Mouse (Mus musculus): ENCODE measurements around the gene Pnpo. TPM values are rescaled to one million over a fixed set of nuclear protein-coding genes. Genes with fewer than 3 reads are reported as not detected.
A peak's percentile ranks its signal among the peaks of the same experiment; 100 is the strongest.

The Pnpo gene
- polyA plus RNA-seq, 1 experiment: 7.5 TPM

DNA sequence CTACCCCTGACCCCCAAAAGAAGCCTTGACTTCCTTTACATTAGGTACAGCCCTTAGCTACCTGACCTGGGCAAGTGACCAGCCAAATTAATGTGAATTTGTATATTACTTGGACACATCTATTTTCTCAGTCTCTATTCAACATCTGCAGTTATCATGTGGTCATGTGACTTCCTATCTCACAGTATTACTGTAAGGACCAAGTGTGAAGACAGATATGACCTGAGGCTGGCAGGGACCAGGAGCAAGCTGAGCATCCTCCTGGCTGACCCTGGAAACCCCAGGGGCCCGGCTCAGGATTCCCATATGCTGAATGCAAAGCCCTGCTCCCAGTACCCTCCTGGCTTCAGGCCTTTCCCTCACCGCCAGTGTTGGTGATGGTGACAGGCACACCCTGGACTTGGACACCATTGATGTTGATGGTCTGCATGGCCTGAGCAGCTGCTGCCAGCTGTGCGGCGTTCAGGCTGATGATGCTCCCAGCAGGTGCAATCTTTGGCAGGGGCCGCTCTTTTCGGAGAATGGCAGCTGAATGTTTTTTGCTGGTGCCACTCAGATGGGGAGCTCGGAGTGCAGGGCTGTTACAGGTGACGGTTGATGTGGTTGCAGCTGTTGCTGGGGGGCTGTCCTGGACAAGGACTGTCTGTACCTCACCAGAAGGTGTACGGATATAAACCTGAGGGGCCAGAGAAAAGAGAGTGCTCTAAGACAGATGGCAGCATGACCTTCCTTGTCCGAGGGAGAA lies 13.4 kb upstream of the Pnpo start:
- no peak for TF ChIP-seq MYOG (IDR thresholded peaks at IDR 0.05; ENCODE audit: control insufficient read depth in 1 of 3, insufficient read depth in 1 of 3, insufficient read length in 2 of 3, low read depth in 2 of 3)
- TF ChIP-seq CEBPB (IDR thresholded peaks at IDR 0.05; ENCODE audit: insufficient read depth, poor library complexity, severe bottlenecking): no peak
- no peak for TF ChIP-seq TCF3 (IDR thresholded peaks at IDR 0.05; ENCODE audit: insufficient read length, low read depth)
- TF ChIP-seq SRF (IDR thresholded peaks at IDR 0.05; ENCODE audit: control insufficient read depth, insufficient read length, low read depth): no peak
- TF ChIP-seq REST (IDR thresholded peaks at IDR 0.05; ENCODE audit: insufficient read depth, insufficient read length): no peak
- TF ChIP-seq MYOD1 (IDR thresholded peaks at IDR 0.05; ENCODE audit: control insufficient read depth in 1 of 3, insufficient read length in 2 of 3, low read depth in 2 of 3): peak in 1 of 3 experiments; percentile 11
- TF ChIP-seq USF1 (IDR thresholded peaks at IDR 0.05; ENCODE audit: low read depth): no peak
- TF ChIP-seq MAX (IDR thresholded peaks at IDR 0.05; ENCODE audit: low read depth): no peak
- peaks cover 29% of the 10 kb centered on the region for H3K36me3 ChIP-seq (ENCODE audit: control insufficient read depth, insufficient read depth)
- no peak overlapping the region for H3K4me2 ChIP-seq (ENCODE audit: low read depth)
- H3K4me3 ChIP-seq: no peak overlapping the region
- H3ac ChIP-seq (ENCODE audit: control insufficient read depth, insufficient read length): no peak overlapping the region
- no peaks in the 10 kb centered on the region for H3K27me3 ChIP-seq (ENCODE audit: control insufficient read depth, insufficient read depth, insufficient read length)
- H3K79me2 ChIP-seq (ENCODE audit: control insufficient read depth, insufficient read depth): no peaks in the 10 kb centered on the region

GRCm38 (mm10) chr11:96956009-96956724 lies 12.4 kb upstream of the Pnpo start:
- TF ChIP-seq POLR2AphosphoS2 (IDR thresholded peaks at IDR 0.05; ENCODE audit: insufficient read length, low read depth): no peak
- no peak for TF ChIP-seq TCF12 (IDR thresholded peaks at IDR 0.05; ENCODE audit: insufficient read depth, poor library complexity, severe bottlenecking)
- no peak for TF ChIP-seq MYOG (IDR thresholded peaks at IDR 0.05; ENCODE audit: control insufficient read depth in 1 of 3, insufficient read depth in 1 of 3, insufficient read length in 2 of 3, low read depth in 2 of 3)
- no peak for TF ChIP-seq MAX (IDR thresholded peaks at IDR 0.05; ENCODE audit: low read depth)
- TF ChIP-seq MYOD1 (IDR thresholded peaks at IDR 0.05; ENCODE audit: control insufficient read depth in 1 of 3, insufficient read length in 2 of 3, low read depth in 2 of 3): no peak
- no peak for TF ChIP-seq E2F4 (IDR thresholded peaks at IDR 0.05; ENCODE audit: insufficient read depth)
- TF ChIP-seq CEBPB (IDR thresholded peaks at IDR 0.05; ENCODE audit: insufficient read depth, poor library complexity, severe bottlenecking): no peak
- no peak for TF ChIP-seq SRF (IDR thresholded peaks at IDR 0.05; ENCODE audit: control insufficient read depth, insufficient read length, low read depth)
- no peak for TF ChIP-seq TCF3 (IDR thresholded peaks at IDR 0.05; ENCODE audit: insufficient read length, low read depth)
- no peak for TF ChIP-seq REST (IDR thresholded peaks at IDR 0.05; ENCODE audit: insufficient read depth, insufficient read length)
- no peak for TF ChIP-seq USF1 (IDR thresholded peaks at IDR 0.05; ENCODE audit: low read depth)
- no peak for TF ChIP-seq POLR2A (IDR thresholded peaks at IDR 0.05; ENCODE audit: insufficient read length, low read depth)
- Histone ChIP-seq H3K27me3 (ENCODE audit: control insufficient read depth, insufficient read depth, insufficient read length) (no peaks in the 10 kb centered on the region), H3K79me2 (ENCODE audit: control insufficient read depth, insufficient read depth) (no peaks in the 10 kb centered on the region), H3K4me2 (ENCODE audit: low read depth) (no peak overlapping the region), H3K36me3 (ENCODE audit: control insufficient read depth, insufficient read depth) (peaks cover 26% of the 10 kb centered on the region), H3ac (ENCODE audit: control insufficient read depth, insufficient read length) (no peak overlapping the region), H3K4me3 (no peak overlapping the region)

DNA sequence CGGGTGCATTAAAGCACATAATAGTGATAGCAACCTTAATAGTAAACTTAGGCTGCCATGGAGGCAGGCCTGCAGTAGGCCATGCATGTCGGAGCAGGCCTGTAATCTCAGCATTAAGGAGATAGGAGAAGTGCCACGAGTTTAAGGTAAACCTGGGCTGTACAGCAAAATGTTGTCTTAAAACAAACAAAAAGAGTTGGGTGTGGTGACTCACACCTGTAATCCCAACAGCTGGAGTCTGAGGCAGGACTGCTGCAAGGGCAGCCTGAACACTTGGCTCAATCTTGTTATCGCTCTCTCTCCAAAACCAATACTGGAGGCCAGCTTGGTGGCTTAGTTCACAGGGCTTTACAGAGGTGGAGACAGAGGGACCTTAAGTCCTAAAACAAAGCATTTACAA lies 11.3 kb upstream of the Pnpo start:
- Histone ChIP-seq H3K27me3 (ENCODE audit: control insufficient read depth, insufficient read depth, insufficient read length) (no peaks in the 10 kb centered on the region), H3K4me2 (ENCODE audit: low read depth) (no peak overlapping the region), H3K79me2 (ENCODE audit: control insufficient read depth, insufficient read depth) (no peaks in the 10 kb centered on the region), H3K4me3 (no peak overlapping the region), H3ac (ENCODE audit: control insufficient read depth, insufficient read length) (no peak overlapping the region), H3K36me3 (ENCODE audit: control insufficient read depth, insufficient read depth) (peaks cover 26% of the 10 kb centered on the region)
- TF ChIP-seq CEBPB (IDR thresholded peaks at IDR 0.05; ENCODE audit: insufficient read depth, poor library complexity, severe bottlenecking) (no peak), MAX (IDR thresholded peaks at IDR 0.05; ENCODE audit: low read depth) (no peak), POLR2AphosphoS2 (IDR thresholded peaks at IDR 0.05; ENCODE audit: insufficient read length, low read depth) (no peak), TCF12 (IDR thresholded peaks at IDR 0.05; ENCODE audit: insufficient read depth, poor library complexity, severe bottlenecking) (no peak), TCF3 (IDR thresholded peaks at IDR 0.05; ENCODE audit: insufficient read length, low read depth) (no peak), MYOD1 (IDR thresholded peaks at IDR 0.05; ENCODE audit: control insufficient read depth in 1 of 3, insufficient read length in 2 of 3, low read depth in 2 of 3) (no peak), MYOG (IDR thresholded peaks at IDR 0.05; ENCODE audit: control insufficient read depth in 1 of 3, insufficient read depth in 1 of 3, insufficient read length in 2 of 3, low read depth in 2 of 3) (no peak), REST (IDR thresholded peaks at IDR 0.05; ENCODE audit: insufficient read depth, insufficient read length) (no peak), POLR2A (IDR thresholded peaks at IDR 0.05; ENCODE audit: insufficient read length, low read depth) (no peak), SRF (IDR thresholded peaks at IDR 0.05; ENCODE audit: control insufficient read depth, insufficient read length, low read depth) (no peak), E2F4 (IDR thresholded peaks at IDR 0.05; ENCODE audit: insufficient read depth) (no peak), USF1 (IDR thresholded peaks at IDR 0.05; ENCODE audit: low read depth) (no peak)

DNA sequence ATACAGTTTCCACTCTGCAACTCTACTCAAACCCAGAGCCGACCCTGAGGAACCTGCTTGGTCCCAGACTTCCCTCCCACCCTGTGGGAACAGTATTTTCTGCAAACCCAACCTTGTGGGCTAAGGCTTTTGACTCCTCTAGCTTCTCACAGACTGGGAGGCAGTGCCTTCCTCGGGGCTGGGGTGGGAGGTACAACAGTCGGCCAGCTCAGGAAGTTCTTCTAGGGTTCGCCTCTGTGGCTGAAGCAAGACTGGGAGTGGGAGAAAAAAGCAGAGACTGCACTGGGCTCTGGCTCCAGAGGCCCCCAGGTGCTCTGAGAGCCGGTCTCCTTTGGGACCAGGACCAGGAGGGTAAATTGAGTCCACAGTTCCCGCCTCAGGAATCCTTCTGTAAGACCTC lies 9.1 kb upstream of the Pnpo start:
- Histone ChIP-seq H3K4me3 (no peak overlapping the region), H3ac (ENCODE audit: control insufficient read depth, insufficient read length) (no peak overlapping the region), H3K79me2 (ENCODE audit: control insufficient read depth, insufficient read depth) (no peaks in the 10 kb centered on the region), H3K36me3 (ENCODE audit: control insufficient read depth, insufficient read depth) (peaks cover 20% of the 10 kb centered on the region), H3K27me3 (ENCODE audit: control insufficient read depth, insufficient read depth, insufficient read length) (no peaks in the 10 kb centered on the region), H3K4me2 (ENCODE audit: low read depth) (no peak overlapping the region)
- TF ChIP-seq CEBPB (IDR thresholded peaks at IDR 0.05; ENCODE audit: insufficient read depth, poor library complexity, severe bottlenecking): no peak
- no peak for TF ChIP-seq TCF3 (IDR thresholded peaks at IDR 0.05; ENCODE audit: insufficient read length, low read depth)
- no peak for TF ChIP-seq TCF12 (IDR thresholded peaks at IDR 0.05; ENCODE audit: insufficient read depth, poor library complexity, severe bottlenecking)
- TF ChIP-seq MAX (IDR thresholded peaks at IDR 0.05; ENCODE audit: low read depth): no peak
- TF ChIP-seq USF1 (IDR thresholded peaks at IDR 0.05; ENCODE audit: low read depth): no peak
- TF ChIP-seq POLR2A (IDR thresholded peaks at IDR 0.05; ENCODE audit: insufficient read length, low read depth): no peak
- TF ChIP-seq MYOD1 (IDR thresholded peaks at IDR 0.05; ENCODE audit: control insufficient read depth in 1 of 3, insufficient read length in 2 of 3, low read depth in 2 of 3): no peak
- no peak for TF ChIP-seq REST (IDR thresholded peaks at IDR 0.05; ENCODE audit: insufficient read depth, insufficient read length)
